ENCODE assay signal across 19 mouse cellular contexts in genomic region chr4:59553576-59553975, GRCm38 (mm10). TPM values are rescaled to one million over a fixed set of nuclear protein-coding genes. Genes with fewer than 3 reads are reported as not detected.
DNase-seq lines count a peak whose midpoint lies in the region; ATAC-seq and TF ChIP-seq lines count a peak whose summit lies in the region.
"Had no signal": no experiment of that assay in that cellular context is flagged by ENCODE, and none has a peak within 500 bp of the region (broad histone marks: within the 10 kb centered on the region; RNA-seq: fewer than 3 reads in every experiment).

No protein-coding gene starts in this region.

- peak overlapping the region; percentile 78 for H3K27ac ChIP-seq in intestine, embryonic 14.5 days (ENCODE audit: low read depth)
- H3K27ac ChIP-seq in intestine, embryonic 16.5 days (ENCODE audit: low read length) = peak overlapping the region; percentile 93
- H3K27ac ChIP-seq in stomach, embryonic 15.5 days = 0 out of 2 replicates have a peak overlapping the region, but pooled peaks have one; percentile 3
- H3K27ac ChIP-seq: embryonic facial prominence, embryonic 12.5 days; forebrain, embryonic 15.5 days; heart, embryonic 15.5 days; hindbrain, embryonic 14.5 days had no signal

- no peaks in the 10 kb centered on the region for H3K27me3 ChIP-seq in megakaryocyte, embryonic 14.5 days (replicated peaks)
- H3K27me3 ChIP-seq in intestine, embryonic 14.5 days (replicated peaks; ENCODE audit: control insufficient read depth, insufficient read depth, low read length) = no peaks in the 10 kb centered on the region
- no peaks in the 10 kb centered on the region for H3K27me3 ChIP-seq in intestine, embryonic 16.5 days (replicated peaks; ENCODE audit: control insufficient read depth, insufficient read depth, low read length)
- H3K27me3 ChIP-seq in stomach, embryonic 15.5 days (replicated peaks) = no peaks in the 10 kb centered on the region
- H3K27me3 ChIP-seq: embryonic facial prominence, embryonic 12.5 days; forebrain, embryonic 15.5 days; heart, embryonic 15.5 days had no signal

- peak overlapping the region; percentile 42 for H3K4me3 ChIP-seq in megakaryocyte, embryonic 14.5 days (replicated peaks)
- no peak overlapping the region for H3K4me3 ChIP-seq in intestine, embryonic 14.5 days (ENCODE audit: low read depth, low read length)
- no peak overlapping the region for H3K4me3 ChIP-seq in intestine, embryonic 16.5 days (ENCODE audit: low read length)
- H3K4me3 ChIP-seq in stomach, embryonic 15.5 days (replicated peaks) = no peak overlapping the region
- H3K4me3 ChIP-seq in lung, adult 2 months (replicated peaks; ENCODE audit: extremely low read depth, low read depth, low read length) = no peak overlapping the region
- H3K4me3 ChIP-seq: embryonic facial prominence, embryonic 12.5 days; forebrain, embryonic 15.5 days; heart, embryonic 15.5 days had no signal

- no peaks in the 10 kb centered on the region for H3K36me3 ChIP-seq in megakaryocyte, embryonic 14.5 days (replicated peaks; ENCODE audit: low read length)
- no peaks in the 10 kb centered on the region for H3K36me3 ChIP-seq in intestine, embryonic 14.5 days (ENCODE audit: control insufficient read depth, insufficient read depth, low read length)
- no peaks in the 10 kb centered on the region for H3K36me3 ChIP-seq in intestine, embryonic 16.5 days (ENCODE audit: control insufficient read depth, insufficient read depth, low read length)
- no peaks in the 10 kb centered on the region for H3K36me3 ChIP-seq in stomach, embryonic 15.5 days
- H3K36me3 ChIP-seq: embryonic facial prominence, embryonic 12.5 days; forebrain, embryonic 15.5 days; heart, embryonic 15.5 days had no signal

- no peaks in the 10 kb centered on the region for H3K9me3 ChIP-seq in megakaryocyte, embryonic 14.5 days
- no peaks in the 10 kb centered on the region for H3K9me3 ChIP-seq in intestine, embryonic 14.5 days (ENCODE audit: control insufficient read depth, low read length)
- no peaks in the 10 kb centered on the region for H3K9me3 ChIP-seq in intestine, embryonic 16.5 days (ENCODE audit: control insufficient read depth, low read length)
- H3K9me3 ChIP-seq in stomach, embryonic 15.5 days = no peaks in the 10 kb centered on the region
- H3K9me3 ChIP-seq: embryonic facial prominence, embryonic 12.5 days; forebrain, embryonic 15.5 days; heart, embryonic 15.5 days had no signal

- TF ChIP-seq POLR2A in lung, adult 2 months (IDR thresholded peaks at IDR 0.05; ENCODE audit: borderline replicate concordance, extremely low read depth, low read depth, low read length) = no peak

- ATAC-seq in megakaryocyte, adult 5-6 weeks (ENCODE audit: poor library complexity, severe bottlenecking) = no peak
- ATAC-seq in intestine, embryonic 14.5 days (replicated peaks; ENCODE audit: low FRiP score, low TSS enrichment, low read depth) = no peak
- peak; percentile 62 for ATAC-seq in intestine, embryonic 16.5 days
- ATAC-seq in stomach, embryonic 15.5 days (ENCODE audit: insufficient read depth, low FRiP score, low read depth) = no peak
- ATAC-seq: forebrain, embryonic 15.5 days had no signal

- TF ChIP-seq CTCF in lung, adult 2 months (IDR thresholded peaks at IDR 0.05; ENCODE audit: insufficient read depth, low read length) = no peak

- H3K4me2 ChIP-seq in intestine, embryonic 14.5 days (ENCODE audit: low read length) = no peak overlapping the region
- 0 out of 2 replicates have a peak overlapping the region, but pooled peaks have one; percentile 26 for H3K4me2 ChIP-seq in intestine, embryonic 16.5 days (ENCODE audit: low read depth, low read length)
- no peak overlapping the region for H3K4me2 ChIP-seq in stomach, embryonic 15.5 days
- H3K4me2 ChIP-seq: embryonic facial prominence, embryonic 12.5 days; forebrain, embryonic 15.5 days; heart, embryonic 11.5 days; heart, embryonic 15.5 days; hindbrain, embryonic 14.5 days had no signal

- H3K9ac ChIP-seq in intestine, embryonic 14.5 days (ENCODE audit: low read length) = no peak overlapping the region
- no peak overlapping the region for H3K9ac ChIP-seq in intestine, embryonic 16.5 days (ENCODE audit: low read depth, low read length)
- no peak overlapping the region for H3K9ac ChIP-seq in stomach, embryonic 15.5 days
- H3K9ac ChIP-seq: embryonic facial prominence, embryonic 12.5 days; forebrain, embryonic 15.5 days; heart, embryonic 15.5 days; hindbrain, embryonic 14.5 days had no signal

- 46% methylated on average over 3 of the region's 3 CpGs for WGBS in intestine, embryonic 14.5 days
- WGBS in intestine, embryonic 16.5 days = 39% methylated on average over 3 of the region's 3 CpGs
- 58% methylated on average over 3 of the region's 3 CpGs for WGBS in stomach, embryonic 15.5 days
- WGBS in lung, adult 2 months = 40% methylated on average over 3 of the region's 3 CpGs

- H3K4me1 ChIP-seq in megakaryocyte, embryonic 14.5 days = peaks cover 31% of the 10 kb centered on the region
- peaks cover 3% of the 10 kb centered on the region for H3K4me1 ChIP-seq in intestine, embryonic 14.5 days (replicated peaks; ENCODE audit: control insufficient read depth, insufficient read depth, low read length)
- H3K4me1 ChIP-seq in intestine, embryonic 16.5 days (ENCODE audit: control insufficient read depth, insufficient read depth, low read length) = peaks cover 2% of the 10 kb centered on the region; the same call in 1 of the 2 replicates
- H3K4me1 ChIP-seq in stomach, embryonic 15.5 days = no peaks in the 10 kb centered on the region
- no peaks in the 10 kb centered on the region; the same call in 1 of the 2 replicates for H3K4me1 ChIP-seq in lung, adult 2 months (ENCODE audit: control insufficient read depth, insufficient read depth, low read length)
- H3K4me1 ChIP-seq: embryonic facial prominence, embryonic 12.5 days; forebrain, embryonic 15.5 days had no signal

- DNase-seq in intestine, embryonic 14.5 days (ENCODE audit: low spot score) = no peak
- no peak for DNase-seq in lung, adult 2 months
- DNase-seq in cerebellum, postnatal 36 days = no peak
- DNase-seq: adrenal gland, adult 2 months; adrenal gland, postnatal 36 days; cerebellum, adult 11 months; cerebellum, adult 8-10 months; gastrocnemius, postnatal 36 days; heart, adult 11 months; heart, postnatal 14 days had no signal

RNA-seq across cellular contexts. Expression of gene Ptbp3, which starts 4.4 kb away (rescaled TPM):
- 14.1 and 20.4 TPM in 2 replicates for polyA plus RNA-seq in megakaryocyte, embryonic 14.5 days (2012; ENCODE audit: insufficient read depth, low replicate concordance)
- total RNA-seq in megakaryocyte, adult 5-6 weeks (2015) = 341 TPM in 2 replicates
- total RNA-seq in megakaryocyte, adult 5-6 weeks (2017) = 283 and 309 TPM in 2 replicates
- 73.7 and 73.8 TPM in 2 replicates for polyA plus RNA-seq in intestine, embryonic 14.5 days (2014; fragmentation: Nextera tagmentation; extraction: Ambion mirVana)
- 56.5 and 59.6 TPM in 2 replicates for polyA plus RNA-seq in intestine, embryonic 16.5 days (2015; fragmentation: Nextera tagmentation; extraction: Ambion mirVana)
- 50.7 and 55.3 TPM in 2 replicates for polyA plus RNA-seq in stomach, embryonic 15.5 days (2015; fragmentation: Nextera tagmentation; extraction: Ambion mirVana)
- 30.3 and 40.5 TPM in 2 replicates for polyA plus RNA-seq in lung, adult 2 months (2012; rRNA removed)

RNA-seq across cellular contexts. Expression of gene Hsdl2, which starts 27.8 kb away (rescaled TPM):
- polyA plus RNA-seq in megakaryocyte, embryonic 14.5 days (2012; ENCODE audit: insufficient read depth, low replicate concordance) = 0.64 and 2.2 TPM in 2 replicates
- total RNA-seq in megakaryocyte, adult 5-6 weeks (2015) = 22.2 and 23.5 TPM in 2 replicates
- 22.3 and 27.6 TPM in 2 replicates for total RNA-seq in megakaryocyte, adult 5-6 weeks (2017)
- polyA plus RNA-seq in intestine, embryonic 14.5 days (2014; fragmentation: Nextera tagmentation; extraction: Ambion mirVana) = 15.8 and 17.5 TPM in 2 replicates
- 18.8 and 19.1 TPM in 2 replicates for polyA plus RNA-seq in intestine, embryonic 16.5 days (2015; fragmentation: Nextera tagmentation; extraction: Ambion mirVana)
- polyA plus RNA-seq in stomach, embryonic 15.5 days (2015; fragmentation: Nextera tagmentation; extraction: Ambion mirVana) = 21.9 and 23.8 TPM in 2 replicates
- 7.5 and 16.1 TPM in 2 replicates for polyA plus RNA-seq in lung, adult 2 months (2012; rRNA removed)

Comparison
In these comparisons a context has a peak if more than half of its experiments do, and no peak if none do; other contexts are left out.
1. H3K27ac ChIP-seq: peak in every context shown above with its lines; median percentile 93 in intestine, embryonic 16.5 days; 78 in intestine, embryonic 14.5 days; 3 in stomach, embryonic 15.5 days.